Mouse (Mus musculus): Measurements from ENCODE around the gene Olfr212. TPM values are rescaled to one million over a fixed set of nuclear protein-coding genes. Genes with fewer than 3 reads are reported as not detected.

The Olfr212 gene
- total and polyA plus RNA-seq, 3 experiments = 0.03 TPM; not detected in 2

GRCm38 (mm10) chr6:116553935-116554334 is 47.6 kb downstream of the Olfr212 start, which contains the start of gene Olfr214:
Gene Olfr214 (plus strand): TSS chr6:116554235.
- Histone ChIP-seq H3K9ac (ENCODE audit: control insufficient read depth, low read depth, low read length, poor library complexity, severe bottlenecking) (no peak within 1 kb of the TSS), H3K27ac (ENCODE audit: control insufficient read depth, low read depth, low read length) (no peak within 1 kb of the TSS), H3K79me2 (ENCODE audit: control insufficient read depth, insufficient read depth, low read length, poor library complexity) (no peaks in the 10 kb centered on the region), H3K36me3 (ENCODE audit: control insufficient read depth in 1 of 2, insufficient read depth in 2 of 2, low read length in 2 of 2) (no peaks in the 10 kb centered on the region), H3K4me3 (ENCODE audit: control insufficient read depth in 1 of 2, insufficient read depth in 1 of 2, low read depth in 2 of 2, low read length in 2 of 2) (no peak within 1 kb of the TSS), H3K4me1 (ENCODE audit: control insufficient read depth in 1 of 2, insufficient read depth in 2 of 2, low read length in 2 of 2) (no peaks in the 10 kb centered on the region), H3K27me3 (ENCODE audit: control insufficient read depth in 1 of 2, insufficient read depth in 2 of 2, low read length in 2 of 2) (no peaks in the 10 kb centered on the region; a peak in 1 of 4 replicates), H3K9me3 (replicated peaks; ENCODE audit: insufficient read depth, low read length) (no peaks in the 10 kb centered on the region)
- DNase-seq (ENCODE audit: low read depth, low spot score) = no peak
- no peak for TF ChIP-seq ZC3H11A (IDR thresholded peaks at IDR 0.05; ENCODE audit: low read depth, low read length)
- no peak for TF ChIP-seq MXI1 (IDR thresholded peaks at IDR 0.05; ENCODE audit: low read depth, low read length)
- no peak for TF ChIP-seq RCOR1 (IDR thresholded peaks at IDR 0.05; ENCODE audit: low read depth, low read length)
- no peak for TF ChIP-seq ETS1 (IDR thresholded peaks at IDR 0.05; ENCODE audit: low read depth, low read length)
- TF ChIP-seq MAFK (IDR thresholded peaks at IDR 0.05; ENCODE audit: borderline replicate concordance, low read depth, low read length) = no peak
- no peak for TF ChIP-seq CHD1 (IDR thresholded peaks at IDR 0.05; ENCODE audit: low read depth, low read length)
- TF ChIP-seq GATA1 (IDR thresholded peaks at IDR 0.05; ENCODE audit: low read depth, low read length) = no peak
- no peak for TF ChIP-seq SMC3 (IDR thresholded peaks at IDR 0.05; ENCODE audit: low read depth, low read length)
- TF ChIP-seq BHLHE40 (IDR thresholded peaks at IDR 0.05; ENCODE audit: borderline replicate concordance, low read depth, low read length) = no peak
- TF ChIP-seq HCFC1 (IDR thresholded peaks at IDR 0.05; ENCODE audit: low read depth, low read length) = no peak
- TF ChIP-seq TBP (IDR thresholded peaks at IDR 0.05; ENCODE audit: low read depth, low read length) = no peak
- no peak for TF ChIP-seq CTCF (IDR thresholded peaks at IDR 0.05 in 2 of 3, conservative IDR thresholded peaks at IDR 0.05 in 1 of 3; ENCODE audit: control insufficient read depth in 1 of 3, insufficient read depth in 1 of 3, low read depth in 2 of 3, low read length in 3 of 3, poor library complexity in 1 of 3, severe bottlenecking in 1 of 3)
- TF ChIP-seq MYC (IDR thresholded peaks at IDR 0.05; ENCODE audit: low read depth, low read length) = no peak

GRCm38 (mm10) chr6:116554952-116555351 is 48.6 kb downstream of the Olfr212 start:
- no peak overlapping the region for H3K27ac ChIP-seq (ENCODE audit: control insufficient read depth, low read depth, low read length)
- TF ChIP-seq SMC3 (IDR thresholded peaks at IDR 0.05; ENCODE audit: low read depth, low read length) (no peak), MAFK (IDR thresholded peaks at IDR 0.05; ENCODE audit: borderline replicate concordance, low read depth, low read length) (no peak), POLR2AphosphoS5 (IDR thresholded peaks at IDR 0.05; ENCODE audit: borderline replicate concordance, low read depth, low read length) (no peak)
- H3K79me2 ChIP-seq (ENCODE audit: control insufficient read depth, insufficient read depth, low read length, poor library complexity) = no peaks in the 10 kb centered on the region
- no peaks in the 10 kb centered on the region for H3K9me3 ChIP-seq (replicated peaks; ENCODE audit: insufficient read depth, low read length)
- H3K27me3 ChIP-seq (ENCODE audit: control insufficient read depth in 1 of 2, insufficient read depth in 2 of 2, low read length in 2 of 2) = no peaks in the 10 kb centered on the region; a peak in 1 of 4 replicates
- no peaks in the 10 kb centered on the region for H3K36me3 ChIP-seq (ENCODE audit: control insufficient read depth in 1 of 2, insufficient read depth in 2 of 2, low read length in 2 of 2)
- no peak overlapping the region for H3K4me3 ChIP-seq (ENCODE audit: control insufficient read depth in 1 of 2, insufficient read depth in 1 of 2, low read depth in 2 of 2, low read length in 2 of 2)
- no peak overlapping the region for H3K9ac ChIP-seq (ENCODE audit: control insufficient read depth, low read depth, low read length, poor library complexity, severe bottlenecking)
- no peaks in the 10 kb centered on the region for H3K4me1 ChIP-seq (ENCODE audit: control insufficient read depth in 1 of 2, insufficient read depth in 2 of 2, low read length in 2 of 2)
- no peak for DNase-seq (ENCODE audit: low read depth, low spot score)

Other genes starting within 250 kb of the Olfr212 start
- 4.3 and 4.4 TPM in 2 replicates for gene Zfand4, start 242.3 kb upstream of the Olfr212 start, total RNA-seq (2012; rRNA removed)
- gene Zfand4, start 242.3 kb upstream of the Olfr212 start, polyA plus RNA-seq (2012; ENCODE audit: insufficient read depth in 1 of 2, insufficient read length in 2 of 2, low read depth in 1 of 2, low replicate concordance in 2 of 2, missing spikeins in 1 of 2) = 1 to 10 TPM in 1 of 2 experiments, not detected in 1; 5.5 TPM
- 20.8 and 22.7 TPM in 2 replicates for gene March8, start 168.5 kb upstream of the Olfr212 start, total RNA-seq (2012; rRNA removed)
- gene March8, start 168.5 kb upstream of the Olfr212 start, polyA plus RNA-seq (2012; ENCODE audit: insufficient read depth in 1 of 2, insufficient read length in 2 of 2, low read depth in 1 of 2, low replicate concordance in 2 of 2, missing spikeins in 1 of 2) = 10 to 100 TPM in 1 of 2 experiments, not detected in 1; 24.9 TPM
- gene Alox5, start 45.3 kb upstream of the Olfr212 start, total RNA-seq (2012; rRNA removed) = 1.1 and 1.6 TPM in 2 replicates
- 1 to 10 TPM in 1 of 2 experiments, not detected in 1; 5.7 TPM for gene Alox5, start 45.3 kb upstream of the Olfr212 start, polyA plus RNA-seq (2012; ENCODE audit: insufficient read depth in 1 of 2, insufficient read length in 2 of 2, low read depth in 1 of 2, low replicate concordance in 2 of 2, missing spikeins in 1 of 2)
- gene Olfr211, start 17.4 kb upstream of the Olfr212 start, total RNA-seq (2012; rRNA removed) = not detected in 2 replicates
- not detected for gene Olfr211, start 17.4 kb upstream of the Olfr212 start, polyA plus RNA-seq (2012; ENCODE audit: insufficient read depth in 1 of 2, insufficient read length in 2 of 2, low read depth in 1 of 2, low replicate concordance in 2 of 2, missing spikeins in 1 of 2)
- gene Olfr213, start 31.9 kb downstream of the Olfr212 start, total RNA-seq (2012; rRNA removed) = not detected in 2 replicates
- not detected for gene Olfr213, start 31.9 kb downstream of the Olfr212 start, polyA plus RNA-seq (2012; ENCODE audit: insufficient read depth in 1 of 2, insufficient read length in 2 of 2, low read depth in 1 of 2, low replicate concordance in 2 of 2, missing spikeins in 1 of 2)
- gene Gm5580, start 44.6 kb downstream of the Olfr212 start, total RNA-seq (2012; rRNA removed) = 0.72 and 2.0 TPM in 2 replicates
- gene Gm5580, start 44.6 kb downstream of the Olfr212 start, polyA plus RNA-seq (2012; ENCODE audit: insufficient read depth in 1 of 2, insufficient read length in 2 of 2, low read depth in 1 of 2, low replicate concordance in 2 of 2, missing spikeins in 1 of 2) = under 1 TPM in 1 of 2 experiments, not detected in 1; 0.54 TPM
- not detected in 2 replicates for gene Olfr214, start 47.7 kb downstream of the Olfr212 start, total RNA-seq (2012; rRNA removed)
- not detected for gene Olfr214, start 47.7 kb downstream of the Olfr212 start, polyA plus RNA-seq (2012; ENCODE audit: insufficient read depth in 1 of 2, insufficient read length in 2 of 2, low read depth in 1 of 2, low replicate concordance in 2 of 2, missing spikeins in 1 of 2)
- not detected in 2 replicates for gene Olfr215, start 77.7 kb downstream of the Olfr212 start, total RNA-seq (2012; rRNA removed)
- under 1 TPM in 1 of 2 experiments, not detected in 1; 0.04 TPM for gene Olfr215, start 77.7 kb downstream of the Olfr212 start, polyA plus RNA-seq (2012; ENCODE audit: insufficient read depth in 1 of 2, insufficient read length in 2 of 2, low read depth in 1 of 2, low replicate concordance in 2 of 2, missing spikeins in 1 of 2)
- gene Zfp422, start 122.5 kb downstream of the Olfr212 start, total RNA-seq (2012; rRNA removed) = not detected in 2 replicates
- under 1 TPM in 1 of 2 experiments, not detected in 1; 0.32 TPM for gene Zfp422, start 122.5 kb downstream of the Olfr212 start, polyA plus RNA-seq (2012; ENCODE audit: insufficient read depth in 1 of 2, insufficient read length in 2 of 2, low read depth in 1 of 2, low replicate concordance in 2 of 2, missing spikeins in 1 of 2)
- not detected in 2 replicates for gene Depp1, start 144.1 kb downstream of the Olfr212 start, total RNA-seq (2012; rRNA removed)
- not detected for gene Depp1, start 144.1 kb downstream of the Olfr212 start, polyA plus RNA-seq (2012; ENCODE audit: insufficient read depth in 1 of 2, insufficient read length in 2 of 2, low read depth in 1 of 2, low replicate concordance in 2 of 2, missing spikeins in 1 of 2)
- gene Rassf4, start 167.4 kb downstream of the Olfr212 start, total RNA-seq (2012; rRNA removed) = 0.07 and 0.08 TPM in 2 replicates
- gene Rassf4, start 167.4 kb downstream of the Olfr212 start, polyA plus RNA-seq (2012; ENCODE audit: insufficient read depth in 1 of 2, insufficient read length in 2 of 2, low read depth in 1 of 2, low replicate concordance in 2 of 2, missing spikeins in 1 of 2) = under 1 TPM in 1 of 2 experiments, not detected in 1; 0.08 TPM
- gene Tmem72, start 210.4 kb downstream of the Olfr212 start, total RNA-seq (2012; rRNA removed) = under 0.01 and 0.04 TPM in 2 replicates
- under 1 TPM in 1 of 2 experiments, not detected in 1; 0.01 TPM for gene Tmem72, start 210.4 kb downstream of the Olfr212 start, polyA plus RNA-seq (2012; ENCODE audit: insufficient read depth in 1 of 2, insufficient read length in 2 of 2, low read depth in 1 of 2, low replicate concordance in 2 of 2, missing spikeins in 1 of 2)